Mouse (Mus musculus): ENCODE data around the gene Sik2.

DNA sequence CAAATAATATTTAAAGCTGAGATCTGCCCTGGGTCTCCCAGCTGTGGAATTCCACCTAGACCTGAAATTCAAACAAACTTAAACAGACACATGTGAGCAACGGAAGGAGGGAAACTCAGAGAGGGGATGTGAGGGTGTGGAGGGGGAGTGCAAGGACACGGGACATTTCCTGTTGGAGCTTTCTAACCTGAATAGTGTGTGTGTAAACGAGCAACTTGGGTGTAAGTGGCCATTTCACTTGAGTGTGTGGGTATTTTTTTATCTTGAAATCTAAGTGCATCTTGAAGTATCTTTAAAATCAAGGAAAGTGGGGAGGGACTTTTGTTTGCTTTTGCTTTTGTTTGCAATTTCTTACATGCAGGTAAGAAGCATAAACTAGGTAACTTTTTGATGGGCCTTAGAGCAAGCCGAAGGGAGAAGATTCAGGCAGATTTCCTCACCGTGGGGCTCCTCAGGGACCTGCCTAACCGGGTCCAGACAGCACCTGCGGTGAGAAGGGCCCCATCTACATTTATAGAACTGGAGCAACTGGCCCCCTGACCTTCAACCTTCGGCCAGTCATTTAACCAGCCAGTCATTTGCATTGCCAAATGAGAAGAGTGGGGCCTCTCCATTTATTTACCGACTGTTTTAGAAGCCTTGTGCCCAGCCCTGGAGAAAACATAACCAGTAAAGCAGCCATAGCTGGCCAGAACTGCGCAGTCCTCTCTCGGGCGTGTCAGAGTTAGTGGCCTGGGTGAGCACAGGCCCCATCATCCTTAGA, 161.1 kb downstream of the Sik2 start:
- TF ChIP-seq CTCF (conservative IDR thresholded peaks at IDR 0.05 in 1 of 2, IDR thresholded peaks at IDR 0.05 in 1 of 2; ENCODE audit: low read depth in 2 of 2, low read length in 2 of 2) (no peak), BHLHE40 (IDR thresholded peaks at IDR 0.05; ENCODE audit: low read depth, low read length) (peak; percentile 69; the same call in 1 of the 2 replicates), TCF12 (IDR thresholded peaks at IDR 0.05; ENCODE audit: low read depth, low read length) (peak; percentile 68), CHD1 (IDR thresholded peaks at IDR 0.05; ENCODE audit: low read depth, low read length) (no peak), POLR2A (IDR thresholded peaks at IDR 0.05; ENCODE audit: low read depth, low read length) (no peak), TBP (conservative IDR thresholded peaks at IDR 0.05; ENCODE audit: low read depth, low read length) (no peak)
